In the genomic region with DNA sequence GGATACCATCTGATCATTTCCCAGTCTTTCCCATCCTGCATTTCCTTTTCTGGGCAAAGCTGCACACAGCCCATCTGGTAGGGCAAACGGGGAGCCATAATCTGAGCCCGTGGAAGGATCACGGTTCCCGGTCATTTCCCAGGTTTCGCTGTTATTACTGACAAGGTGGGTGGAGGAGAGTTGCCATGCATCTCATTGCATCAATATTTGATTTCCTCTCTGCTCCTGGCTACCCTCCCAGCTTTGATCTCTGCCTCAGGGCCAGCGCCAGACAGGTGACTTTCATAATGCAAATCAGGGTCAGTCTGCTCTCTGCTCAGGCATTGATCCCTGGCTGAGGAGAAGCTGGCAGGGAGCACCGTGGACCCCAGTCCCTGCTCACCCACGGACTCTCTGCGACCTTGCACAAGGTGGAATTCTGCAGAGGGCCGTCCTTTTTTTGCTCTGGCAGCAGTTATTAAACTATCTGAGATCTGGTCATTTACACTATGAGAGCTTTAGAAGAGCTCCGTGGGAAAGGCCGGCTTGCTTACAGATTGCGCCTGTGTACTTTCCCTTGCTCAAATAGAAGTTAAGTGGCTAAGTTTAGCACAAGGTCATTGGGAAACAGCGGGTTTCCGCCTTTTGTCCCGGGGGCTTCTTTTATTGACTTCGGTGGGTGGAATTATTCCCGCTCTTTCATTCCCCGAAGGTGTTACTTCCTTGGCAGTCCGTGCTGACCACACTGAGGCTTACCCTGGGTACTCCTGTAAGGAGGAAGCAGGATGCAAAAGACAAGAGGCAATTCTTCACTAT, we compare ENCODE assay signal across 8 mouse cellular contexts.
DNase-seq lines count a peak whose midpoint lies in the region; ATAC-seq and TF ChIP-seq lines count a peak whose summit lies in the region.

No protein-coding gene starts in this region.

- H3K9ac ChIP-seq in kidney, embryonic 15.5 days = no peak overlapping the region
- no peak overlapping the region for H3K9ac ChIP-seq in lung, postnatal 0 days (replicated peaks; ENCODE audit: low read depth)

- peak overlapping the region; percentile 50 for H3K4me2 ChIP-seq in kidney, embryonic 15.5 days
- peak overlapping the region; percentile 44 for H3K4me2 ChIP-seq in lung, postnatal 0 days (replicated peaks; ENCODE audit: low read depth, low read length)

- H3K4me1 ChIP-seq in kidney, embryonic 15.5 days = peaks cover 10% of the 10 kb centered on the region
- H3K4me1 ChIP-seq in lung, postnatal 0 days (ENCODE audit: insufficient read depth, low read depth, low read length) = peaks cover 3% of the 10 kb centered on the region

- peak; percentile 48 for DNase-seq in adrenal gland, adult 2 months
- DNase-seq in adrenal gland, adult 8-10 months = no peak
- peak; percentile 64 for DNase-seq in ES-CJ7 (ENCODE audit: low read depth, low spot score)
- DNase-seq in lung, postnatal 0 days (ENCODE audit: low spot score) = peak; percentile 57
- DNase-seq in frontal cortex, postnatal 14 days (ENCODE audit: low spot score in 2 of 2) = no peak
- no peak for DNase-seq in testis, postnatal 14 days (ENCODE audit: low spot score)

- peak; percentile 44; the same call in 1 of the 2 replicates for TF ChIP-seq EP300 in lung, postnatal 0 days (IDR thresholded peaks at IDR 0.05)

- 0 out of 2 replicates have a peak overlapping the region, but pooled peaks have one; percentile 9 for H3K4me3 ChIP-seq in kidney, embryonic 15.5 days (replicated peaks)
- peak overlapping the region; percentile 15; the same call in 1 of the 2 replicates for H3K4me3 ChIP-seq in lung, postnatal 0 days (ENCODE audit: low read depth, low read length)

- TF ChIP-seq CTCF in lung, postnatal 0 days (IDR thresholded peaks at IDR 0.05) = no peak

- H3K36me3 ChIP-seq in kidney, embryonic 15.5 days = no peaks in the 10 kb centered on the region
- no peaks in the 10 kb centered on the region for H3K36me3 ChIP-seq in lung, postnatal 0 days (ENCODE audit: insufficient read depth, low read length)

- no peaks in the 10 kb centered on the region; the same call in 1 of the 2 replicates for H3K27me3 ChIP-seq in kidney, embryonic 15.5 days
- no peaks in the 10 kb centered on the region for H3K27me3 ChIP-seq in lung, postnatal 0 days (replicated peaks; ENCODE audit: insufficient read depth, low read length)

- H3K27ac ChIP-seq in kidney, embryonic 15.5 days = no peak overlapping the region
- H3K27ac ChIP-seq in lung, postnatal 0 days (ENCODE audit: low read length) = 0 out of 2 replicates have a peak overlapping the region, but pooled peaks have one; percentile 38

- 14% methylated on average over 20 of the region's 20 CpGs for WGBS in kidney, embryonic 15.5 days
- WGBS in lung, postnatal 0 days = 20% methylated on average over 20 of the region's 20 CpGs

- no peaks in the 10 kb centered on the region for H3K9me3 ChIP-seq in kidney, embryonic 15.5 days (replicated peaks)
- H3K9me3 ChIP-seq in lung, postnatal 0 days (ENCODE audit: low read length) = no peaks in the 10 kb centered on the region

- ATAC-seq in kidney, embryonic 15.5 days (replicated peaks; ENCODE audit: low FRiP score) = no peak
- ATAC-seq in lung, postnatal 0 days = peak; percentile 73
- ATAC-seq in erythroblast, adult 5-6 weeks (replicated peaks; ENCODE audit: low FRiP score, poor library complexity, severe bottlenecking) = no peak

Comparison
In these comparisons a context has a peak if more than half of its experiments do, and no peak if none do; other contexts are left out.
1. DNase-seq: peak in adrenal gland, adult 2 months (single experiment), ES-CJ7 (single experiment) and lung, postnatal 0 days (single experiment); none in adrenal gland, adult 8-10 months (single experiment), frontal cortex, postnatal 14 days (0 of 2) and testis, postnatal 14 days (single experiment).